Mouse (Mus musculus): ENCODE data around the gene Prss45.

DNA sequence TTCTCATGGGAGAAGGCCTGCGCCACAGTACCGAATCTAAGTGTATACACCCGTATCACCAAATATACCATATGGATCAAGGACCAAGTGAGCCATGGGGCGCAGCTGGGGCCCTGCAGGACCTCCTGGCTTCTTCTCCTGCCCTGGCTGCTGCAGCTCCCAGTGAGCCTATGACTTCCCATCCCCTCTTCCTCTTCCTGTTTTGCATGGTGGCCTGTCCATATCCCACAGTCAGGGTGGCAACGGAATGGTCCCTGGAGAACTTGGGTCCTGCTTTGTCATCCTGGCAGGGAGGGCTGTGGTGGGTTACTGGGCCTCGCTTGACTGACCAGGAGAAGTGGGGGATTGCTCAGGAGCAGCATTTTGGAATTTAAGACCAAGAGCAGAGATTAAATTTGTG lies 6.5 kb downstream of the Prss45 start:
- TF ChIP-seq CTCF (IDR thresholded peaks at IDR 0.05; ENCODE audit: extremely low read depth, insufficient read depth, insufficient read length, insufficient replicate concordance) (no peak), POLR2A (IDR thresholded peaks at IDR 0.05; ENCODE audit: low read depth, low read length) (no peak)
